Mouse (Mus musculus) splenic B cell, adult 2 months (primary cell): ENCODE measurements around the gene Ccdc125.
A peak's percentile ranks its signal among the peaks of the same experiment; 100 is the strongest.
"Not testable (repeated sequence)": the region's sequence is repeated elsewhere in the genome, so short reads cannot be mapped to it uniquely, and the experiment has no call there.

Source experiments
- DNase-seq: peaks from one replicate; pipeline ENCODE4 v3.0.0-alpha.2; 2011; ENCODE audit warnings: low read depth, low spot score
- H3K27me3 ChIP-seq: 2 replicates; pipeline ENCODE4 v1.6.1; 2012; ENCODE audit warnings: mild to moderate bottlenecking, low read length, moderate library complexity, mixed read lengths; ENCODE audit not compliant: control insufficient read depth, poor library complexity, insufficient read depth, severe bottlenecking
- H3K36me3 ChIP-seq: 2 replicates; pipeline ENCODE4 v1.6.1; 2012; ENCODE audit warnings: mild to moderate bottlenecking, low read length, moderate library complexity, mixed read lengths; ENCODE audit not compliant: control insufficient read depth, poor library complexity, insufficient read depth, severe bottlenecking

Gene Ccdc125

GRCm38 (mm10) chr13:100682837-100683236, 13.3 kb downstream of the Ccdc125 start:
- H3K27me3 ChIP-seq = no peaks in the 10 kb centered on the region
- DNase-seq = peak; percentile 38

GRCm38 (mm10) chr13:100684355-100684754, 14.8 kb downstream of the Ccdc125 start:
- DNase-seq = peak; percentile 60
- H3K27me3 ChIP-seq = no peaks in the 10 kb centered on the region
- H3K36me3 ChIP-seq = peaks cover 2% of the 10 kb centered on the region; the same call in 1 of the 2 replicates

More at GRCm38 (mm10) chr13:100682837-100683236, 13.3 kb downstream of the Ccdc125 start:
- peaks cover 2% of the 10 kb centered on the region; the same call in 1 of the 2 replicates for H3K36me3 ChIP-seq

- Histone ChIP-seq H3K27me3 (no peaks in the 10 kb centered on the region), H3K36me3 (peaks cover 3% of the 10 kb centered on the region; the same call in 1 of the 2 replicates)
- no peak for DNase-seq
Observed at GRCm38 (mm10) chr13:100687513-100687912, 18.0 kb downstream of the Ccdc125 start.

- DNase-seq = no peak
- Histone ChIP-seq H3K36me3 (peaks cover 8% of the 10 kb centered on the region), H3K27me3 (no peaks in the 10 kb centered on the region)
Observed at GRCm38 (mm10) chr13:100697541-100697940, 28.0 kb downstream of the Ccdc125 start.

- no peak for DNase-seq
- Histone ChIP-seq H3K36me3 (peaks cover 19% of the 10 kb centered on the region), H3K27me3 (no peaks in the 10 kb centered on the region)
Observed at GRCm38 (mm10) chr13:100698866-100699265, 29.3 kb downstream of the Ccdc125 start.

GRCm38 (mm10) chr13:100703468-100703867, 34.0 kb downstream of the Ccdc125 start:
- Histone ChIP-seq H3K27me3 (peaks cover 1% of the 10 kb centered on the region; the same call in 1 of the 2 replicates), H3K36me3 (peaks cover 22% of the 10 kb centered on the region)
- peak; percentile 16 for DNase-seq

- DNase-seq = no peak
- H3K27me3 ChIP-seq = peaks cover 1% of the 10 kb centered on the region; the same call in 1 of the 2 replicates
- peaks cover 25% of the 10 kb centered on the region for H3K36me3 ChIP-seq
Observed at GRCm38 (mm10) chr13:100706206-100706605, 36.7 kb downstream of the Ccdc125 start.

- no peaks in the 10 kb centered on the region for H3K27me3 ChIP-seq
- H3K36me3 ChIP-seq = peaks cover 13% of the 10 kb centered on the region
- no peak for DNase-seq
Observed at GRCm38 (mm10) chr13:100715467-100715866, 46.0 kb downstream of the Ccdc125 start.

- no peak for DNase-seq
- Histone ChIP-seq H3K27me3 (no peaks in the 10 kb centered on the region), H3K36me3 (peaks cover 21% of the 10 kb centered on the region)
Observed at GRCm38 (mm10) chr13:100721656-100722055, 52.1 kb downstream of the Ccdc125 start.

GRCm38 (mm10) chr13:100724051-100724754, 54.7 kb downstream of the Ccdc125 start:
- peaks cover 16% of the 10 kb centered on the region; the same call in 1 of the 2 replicates for H3K36me3 ChIP-seq
- H3K27me3 ChIP-seq = no peaks in the 10 kb centered on the region; the same call in 1 of the 2 replicates
- no peak for DNase-seq

- Histone ChIP-seq H3K27me3 (no peaks in the 10 kb centered on the region; the same call in 1 of the 2 replicates), H3K36me3 (0 out of 2 replicates have a peak, but pooled peaks cover 14% of the 10 kb centered on the region)
- no peak for DNase-seq
Observed at GRCm38 (mm10) chr13:100725194-100725593, 55.7 kb downstream of the Ccdc125 start.

GRCm38 (mm10) chr13:100728086-100728485, 58.6 kb downstream of the Ccdc125 start:
- Histone ChIP-seq H3K36me3 (0 out of 2 replicates have a peak, but pooled peaks cover 11% of the 10 kb centered on the region), H3K27me3 (no peaks in the 10 kb centered on the region; the same call in 1 of the 2 replicates)
- DNase-seq = no peak

- DNase-seq, H3K27me3 ChIP-seq: not testable (repeated sequence)
- 0 out of 2 replicates have a peak, but pooled peaks cover 11% of the 10 kb centered on the region for H3K36me3 ChIP-seq
Observed at GRCm38 (mm10) chr13:100728530-100728929, 59.0 kb downstream of the Ccdc125 start.

- DNase-seq = peak; percentile 55
- H3K36me3 ChIP-seq = 0 out of 2 replicates have a peak, but pooled peaks cover 2% of the 10 kb centered on the region
- no peaks in the 10 kb centered on the region; the same call in 1 of the 2 replicates for H3K27me3 ChIP-seq
Observed at GRCm38 (mm10) chr13:100730153-100730860, 60.8 kb downstream of the Ccdc125 start.

GRCm38 (mm10) chr13:100730861-100731176, 61.3 kb downstream of the Ccdc125 start, which contains the start of gene Cdk7:
Gene Cdk7 (minus strand): TSS chr13:100730939.
- DNase-seq = peak; percentile 94

More at GRCm38 (mm10) chr13:100730861-100731176, 61.3 kb downstream of the Ccdc125 start, which contains the start of gene Cdk7:
- Histone ChIP-seq H3K36me3 (0 out of 2 replicates have a peak, but pooled peaks cover 2% of the 10 kb centered on the region), H3K27me3 (no peaks in the 10 kb centered on the region; the same call in 1 of the 2 replicates)
